Mouse (Mus musculus): ENCODE data around the gene Myrip.
"Not testable (repeated sequence)": the region's sequence is repeated elsewhere in the genome, so short reads cannot be mapped to it uniquely, and the experiment has no call there.

Gene Myrip

DNA sequence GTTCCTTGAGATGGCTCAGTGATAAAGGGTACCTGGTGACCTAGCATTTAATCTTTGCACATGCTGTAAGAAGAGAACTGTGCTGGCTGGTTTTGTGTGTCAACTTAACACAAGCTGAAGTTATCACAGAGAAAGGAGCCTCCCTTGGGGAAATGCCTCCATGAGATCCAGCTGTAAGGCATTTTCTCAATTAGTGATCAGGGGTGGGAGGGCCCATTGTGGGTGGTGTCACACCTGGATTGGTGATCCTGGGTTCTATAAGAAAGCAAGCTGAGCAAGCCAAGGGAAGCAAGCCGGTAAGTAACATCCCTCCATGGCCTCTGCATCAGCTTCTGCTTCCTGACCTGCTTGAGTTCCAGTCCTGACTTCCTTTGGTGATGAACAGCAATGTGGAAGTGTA lies at the start of gene Myrip:
Gene Myrip (plus strand): TSS at position 301 of the 400 bp plus-strand sequence.
- DNase-seq (ENCODE audit: low spot score) = not testable (repeated sequence)

DNA sequence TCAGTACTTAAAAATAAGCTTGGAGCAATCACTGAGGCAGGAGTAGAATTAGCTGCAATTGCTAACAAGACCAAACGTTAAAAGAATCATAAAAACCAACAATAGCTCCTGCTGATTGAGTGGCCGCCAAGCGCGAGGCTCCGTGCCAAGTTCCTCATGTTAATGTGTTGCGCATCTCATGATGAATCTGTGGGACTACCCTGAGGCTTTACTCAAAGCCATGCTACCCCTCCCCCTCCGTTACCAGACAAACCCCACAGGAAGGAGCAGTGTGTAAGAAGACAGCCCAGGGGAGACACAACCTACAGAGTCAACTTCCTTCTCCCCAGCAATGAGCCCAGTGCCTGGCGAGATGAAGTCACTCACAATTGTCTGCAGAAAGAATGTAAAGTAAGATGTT lies 41.5 kb upstream of the Myrip start:
- peak; percentile 35 for DNase-seq (ENCODE audit: low spot score)

DNA sequence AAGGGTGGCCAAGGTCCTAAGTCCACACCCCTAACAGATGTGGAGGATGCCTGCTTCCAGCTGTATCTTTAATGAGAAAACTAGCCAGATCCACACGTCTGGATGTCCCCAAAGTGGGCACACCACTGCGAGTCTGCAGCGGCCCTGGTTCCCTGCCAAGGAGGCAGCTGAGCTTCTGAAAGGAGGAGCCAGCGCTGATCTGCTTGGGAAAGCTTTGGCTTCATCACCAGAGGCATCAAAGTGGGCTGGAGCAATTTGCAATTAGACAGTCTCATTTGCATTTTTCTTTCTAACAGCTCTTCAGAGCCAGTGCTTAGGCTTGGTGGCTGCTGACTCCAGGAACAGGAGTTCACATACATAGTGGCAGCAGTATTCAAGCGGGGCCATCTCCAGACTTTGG lies 37.3 kb upstream of the Myrip start:
- peak; percentile 85 for DNase-seq (ENCODE audit: low spot score)

DNA sequence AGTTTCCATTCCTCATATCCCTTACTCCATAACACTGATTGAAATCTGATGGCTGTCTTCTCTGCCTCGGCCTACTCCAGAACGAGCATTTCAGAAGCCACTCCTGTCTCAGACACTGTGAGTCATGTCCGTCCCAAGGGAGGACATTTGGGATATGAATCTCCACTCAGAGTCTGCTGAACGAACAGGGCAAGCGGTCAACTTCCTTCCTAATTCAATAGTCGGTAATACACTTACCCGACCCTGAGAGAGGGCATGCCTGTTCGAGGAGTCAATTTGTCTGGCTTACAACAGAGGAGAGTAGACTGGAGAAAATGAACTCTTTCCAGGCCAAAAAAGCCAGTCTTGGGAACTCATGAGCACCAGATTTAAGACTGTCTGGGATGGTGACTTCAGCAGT lies 28.2 kb upstream of the Myrip start:
- DNase-seq (ENCODE audit: low spot score) = peak; percentile 97

DNA sequence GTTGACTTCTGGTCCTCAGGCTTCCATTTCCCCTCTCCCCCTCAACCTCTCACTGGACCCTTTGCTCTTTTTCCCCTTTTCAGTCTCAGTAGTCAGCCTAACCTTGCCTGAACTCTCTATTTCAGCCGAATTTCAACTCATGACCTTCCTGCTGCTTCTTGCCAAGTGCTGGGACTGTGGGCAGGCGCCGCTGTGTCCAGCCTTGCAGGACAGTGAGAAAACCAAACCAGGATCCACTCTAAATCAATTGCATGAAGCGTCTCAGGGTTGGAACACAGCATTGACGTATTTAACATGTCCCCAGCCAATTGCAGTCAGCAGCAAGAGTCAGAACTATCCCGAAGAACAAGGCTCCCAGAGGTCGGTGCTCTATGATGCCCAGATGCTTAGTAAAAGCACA lies 26.1 kb upstream of the Myrip start:
- peak; percentile 31 for DNase-seq (ENCODE audit: low spot score)

DNA sequence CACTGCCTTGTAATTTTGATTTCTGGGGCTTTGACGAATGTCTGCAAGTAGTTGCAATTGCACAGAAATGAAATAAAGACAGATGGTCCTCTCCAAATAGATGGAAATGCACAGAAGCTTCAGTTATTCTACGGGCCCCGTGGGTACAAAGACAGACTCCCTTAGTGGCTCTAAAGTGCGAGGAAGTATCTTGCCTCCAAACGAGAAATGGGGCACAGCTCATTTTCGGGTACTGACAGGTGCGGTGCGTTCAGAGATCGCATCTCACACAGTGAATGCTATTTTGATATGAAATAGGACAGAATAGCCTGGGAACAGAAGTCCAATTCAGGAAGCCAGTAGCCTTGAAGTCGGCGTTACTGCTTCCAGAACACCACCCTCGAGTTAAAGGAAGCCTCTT lies 20.2 kb upstream of the Myrip start:
- DNase-seq (ENCODE audit: low spot score) = no peak

DNA sequence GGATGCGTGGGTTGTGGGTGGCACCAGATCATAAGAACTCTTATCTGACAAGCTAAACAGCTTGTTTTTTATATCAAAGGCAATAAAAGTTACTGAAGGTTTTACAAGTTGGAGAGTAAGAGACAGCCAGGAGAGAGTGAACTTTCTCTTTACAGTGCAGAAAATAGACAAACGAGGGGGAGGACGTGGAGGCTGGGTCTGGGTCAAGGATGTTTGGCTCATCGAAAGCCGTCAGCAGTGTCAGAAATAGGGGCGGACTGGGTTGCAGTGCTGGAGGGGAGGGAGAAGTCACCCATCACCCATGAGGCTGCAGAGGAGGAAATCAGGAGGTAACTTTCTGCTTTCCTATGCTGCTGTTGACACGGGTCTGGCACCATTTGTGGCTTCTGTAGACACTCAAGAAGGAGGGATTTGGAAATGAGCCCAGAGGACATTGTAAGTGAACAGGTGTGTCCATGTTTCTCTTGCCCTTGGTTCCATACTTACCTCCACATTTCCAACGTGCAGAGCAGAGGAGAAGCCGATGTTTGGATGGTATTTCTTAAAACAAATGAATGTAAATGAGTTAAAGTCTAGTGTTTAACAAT lies 18.8 kb upstream of the Myrip start:
- no peak for DNase-seq (ENCODE audit: low spot score)

DNA sequence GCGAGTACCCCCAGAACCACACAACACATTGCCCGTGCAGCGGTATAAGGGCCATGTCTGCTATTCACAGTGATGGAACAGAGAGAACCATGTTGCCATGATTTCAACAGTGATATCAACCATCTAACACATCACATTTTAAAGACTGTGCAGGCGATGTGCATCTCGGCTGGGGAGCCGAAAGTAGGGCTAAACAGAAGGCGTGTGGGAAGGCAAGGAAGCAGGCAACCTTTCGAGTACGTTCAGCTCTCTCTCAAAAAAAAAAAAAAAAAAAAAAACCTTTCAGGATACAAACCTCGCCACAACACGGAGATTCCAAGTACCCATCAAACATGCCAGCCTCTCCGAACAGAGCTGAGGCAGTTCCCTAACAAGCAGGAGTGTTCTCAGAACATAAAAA lies 17.8 kb upstream of the Myrip start:
- no peak for DNase-seq (ENCODE audit: low spot score)

DNA sequence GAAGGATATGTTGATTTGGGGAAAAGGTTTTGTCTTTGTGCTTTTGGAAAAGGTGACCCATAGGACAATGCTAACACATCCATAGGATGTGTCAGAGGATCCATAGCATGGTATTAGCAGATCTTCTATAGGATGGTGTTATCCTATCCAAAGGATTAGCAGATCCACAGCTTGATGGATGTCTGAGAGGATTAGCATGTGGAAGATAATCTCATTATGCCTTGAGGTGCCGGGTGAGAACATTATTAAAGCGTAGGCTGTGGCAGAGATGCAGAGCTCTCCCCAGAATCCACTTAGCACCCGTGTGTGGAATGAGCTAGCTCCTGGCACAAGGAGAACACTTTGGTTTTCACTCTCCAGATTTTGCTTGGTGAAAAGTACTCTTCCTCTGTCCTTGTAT lies 13.3 kb upstream of the Myrip start:
- no peak for DNase-seq (ENCODE audit: low spot score)

DNA sequence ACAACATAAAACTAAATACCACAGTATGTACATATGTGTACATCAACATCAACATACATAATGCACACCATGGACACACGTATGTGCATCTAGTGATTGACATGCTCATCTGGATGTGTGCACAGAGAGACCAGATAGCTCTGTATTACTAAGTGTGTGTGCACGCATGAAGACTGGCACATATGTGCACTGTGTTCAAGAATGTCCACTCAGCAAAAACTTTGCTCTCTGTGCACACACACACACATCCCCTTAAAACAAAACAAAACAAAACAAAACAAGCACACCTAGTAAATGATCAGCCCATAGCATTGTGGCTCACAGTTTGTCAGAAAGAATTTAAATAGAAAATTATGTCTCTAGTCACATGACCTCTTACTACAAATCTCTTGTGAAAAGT lies 10.9 kb upstream of the Myrip start:
- DNase-seq (ENCODE audit: low spot score) = no peak

DNA sequence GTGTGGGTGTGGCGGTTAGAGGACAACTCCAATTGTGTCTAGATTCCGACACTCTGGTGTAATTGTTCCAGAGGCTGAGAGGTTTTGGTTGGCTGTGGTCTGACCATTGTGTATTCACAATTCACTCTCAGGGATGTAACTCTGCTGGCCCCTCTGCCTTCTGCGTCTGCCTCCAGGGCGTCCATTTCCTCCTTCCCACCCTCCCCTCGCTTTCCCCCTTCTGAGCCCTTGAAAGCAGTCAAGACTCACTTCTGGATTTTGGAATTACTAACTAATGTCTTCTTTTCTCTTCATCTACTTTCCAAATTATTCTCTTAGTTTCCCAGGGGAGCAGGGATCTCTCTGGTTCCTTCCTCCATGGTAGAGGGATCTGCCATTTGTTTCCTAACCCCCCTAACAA lies 8.8 kb upstream of the Myrip start:
- DNase-seq (ENCODE audit: low spot score) = no peak

DNA sequence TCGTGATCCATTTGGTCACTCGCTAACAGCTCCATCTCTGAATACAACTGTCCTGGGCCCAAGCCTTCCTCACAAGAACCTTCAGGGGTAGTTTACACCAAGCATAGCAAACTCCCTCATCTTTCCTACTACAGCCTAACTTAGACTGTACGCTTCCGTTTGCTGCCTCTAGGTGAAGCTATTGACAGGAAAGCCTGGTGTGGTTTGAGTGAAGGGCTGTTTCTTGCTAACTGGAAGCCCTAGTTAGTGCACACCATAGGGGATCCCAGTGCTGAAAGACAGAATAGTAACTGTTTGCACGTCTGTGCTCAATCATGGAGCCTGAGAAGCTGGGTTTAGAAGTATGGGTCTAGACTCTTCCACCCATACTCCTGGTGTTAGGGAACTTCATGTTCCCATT lies 5.8 kb upstream of the Myrip start:
- no peak for DNase-seq (ENCODE audit: low spot score)

DNA sequence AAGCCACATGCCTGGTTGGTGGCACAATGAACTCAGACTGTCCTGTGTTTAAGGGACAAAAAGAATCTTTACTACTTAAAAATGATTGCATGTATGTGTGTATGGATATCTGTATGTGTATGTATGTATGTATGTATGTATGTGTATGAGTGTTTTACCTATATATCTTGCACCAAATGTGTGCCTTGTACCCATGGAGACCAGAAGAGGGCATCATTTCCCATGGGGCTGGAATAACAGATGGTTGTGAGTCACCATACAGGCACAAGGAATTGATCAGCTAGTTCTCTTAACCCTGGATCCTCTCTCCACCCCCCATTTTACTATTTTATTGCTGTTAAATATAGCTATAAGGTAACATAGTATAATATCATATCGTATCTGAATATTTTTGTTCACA lies 4.4 kb upstream of the Myrip start:
- DNase-seq (ENCODE audit: low spot score) = no peak

DNA sequence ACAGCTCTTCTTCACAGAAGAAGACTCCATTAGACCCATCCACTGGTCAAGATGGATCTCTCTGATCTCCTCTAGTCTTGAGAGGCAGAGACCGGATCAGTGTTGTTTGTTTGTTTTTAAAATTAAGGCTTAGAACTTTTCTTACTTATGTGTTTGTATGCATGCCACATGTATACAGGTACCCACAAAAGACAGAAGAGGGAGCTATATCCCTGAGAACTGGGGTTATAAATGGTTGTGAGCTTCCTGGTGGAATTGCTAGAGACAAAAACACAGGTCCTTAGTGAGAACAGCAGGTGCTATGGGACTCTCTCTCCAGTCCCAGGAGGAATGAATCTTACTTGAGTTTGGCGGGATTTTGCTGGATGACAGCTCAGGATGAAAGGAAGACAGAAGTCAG lies 1.9 kb upstream of the Myrip start:
- DNase-seq (ENCODE audit: low spot score) = no peak

DNA sequence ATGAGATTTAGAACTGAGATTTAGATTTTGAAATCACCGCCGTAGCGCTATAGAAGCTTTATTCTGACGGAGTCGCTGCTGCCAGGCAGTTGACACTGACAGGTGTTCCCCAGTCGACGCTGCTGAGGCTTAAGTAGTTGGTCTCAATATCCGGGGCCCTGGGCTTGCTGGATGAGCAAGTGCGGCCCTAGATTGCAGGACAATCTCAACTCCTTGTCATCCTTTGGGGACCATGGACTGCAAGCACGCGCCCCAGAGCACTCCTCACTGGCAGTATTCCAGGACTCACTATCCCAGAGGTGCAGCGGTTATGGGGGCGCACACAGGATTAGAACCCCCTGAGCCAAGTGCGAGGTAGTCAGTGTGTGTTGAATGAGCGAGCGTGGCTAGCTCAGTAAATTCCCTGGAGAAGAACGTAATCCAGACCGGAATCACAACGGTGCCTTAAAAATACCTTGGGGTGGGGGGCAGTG lies 1.7 kb downstream of the Myrip start:
- no peak for DNase-seq (ENCODE audit: low spot score)

DNA sequence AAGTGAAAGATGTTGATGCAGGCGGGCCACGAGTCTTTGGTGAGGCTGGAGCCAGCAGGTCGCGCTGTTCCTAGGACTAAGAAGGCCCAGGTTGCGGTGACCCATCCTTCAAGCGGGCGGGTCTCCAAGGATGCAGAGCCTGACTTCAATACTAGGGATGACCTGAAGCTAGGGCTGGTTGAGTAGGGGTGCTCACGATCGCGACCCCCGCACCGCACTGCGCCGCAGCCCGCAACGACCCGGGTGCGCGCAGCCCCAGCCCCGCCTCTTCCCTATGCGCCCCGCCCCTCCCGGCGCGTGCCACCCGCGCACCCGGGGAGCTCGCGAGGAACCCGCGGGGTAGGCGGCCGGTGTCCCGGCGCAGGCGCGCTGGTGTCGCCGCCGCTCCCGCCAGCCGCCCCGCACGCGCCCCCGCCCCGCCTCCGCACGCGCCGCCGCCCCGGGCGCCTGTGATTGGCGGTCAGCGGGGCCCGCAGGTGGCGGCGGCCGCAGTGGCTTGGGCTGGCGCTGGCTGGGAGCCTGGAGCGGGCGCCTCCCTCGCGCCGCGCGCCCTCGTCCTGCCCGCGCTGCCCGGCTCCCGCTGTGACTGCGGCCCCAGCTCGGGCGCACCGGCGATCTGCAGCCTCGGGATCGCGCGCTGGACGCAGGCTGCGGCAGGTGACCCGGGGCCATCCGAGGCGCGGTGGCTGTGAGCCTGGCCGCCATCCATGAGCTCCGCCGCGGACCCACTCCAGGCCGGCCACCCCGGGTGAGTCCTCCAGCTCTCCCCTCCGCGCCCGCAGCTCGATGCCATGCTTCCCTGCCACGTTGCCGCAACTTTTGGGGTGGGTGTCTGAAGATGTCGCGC lies 2.4 kb downstream of the Myrip start:
- peak; percentile 79 for DNase-seq (ENCODE audit: low spot score)

DNA sequence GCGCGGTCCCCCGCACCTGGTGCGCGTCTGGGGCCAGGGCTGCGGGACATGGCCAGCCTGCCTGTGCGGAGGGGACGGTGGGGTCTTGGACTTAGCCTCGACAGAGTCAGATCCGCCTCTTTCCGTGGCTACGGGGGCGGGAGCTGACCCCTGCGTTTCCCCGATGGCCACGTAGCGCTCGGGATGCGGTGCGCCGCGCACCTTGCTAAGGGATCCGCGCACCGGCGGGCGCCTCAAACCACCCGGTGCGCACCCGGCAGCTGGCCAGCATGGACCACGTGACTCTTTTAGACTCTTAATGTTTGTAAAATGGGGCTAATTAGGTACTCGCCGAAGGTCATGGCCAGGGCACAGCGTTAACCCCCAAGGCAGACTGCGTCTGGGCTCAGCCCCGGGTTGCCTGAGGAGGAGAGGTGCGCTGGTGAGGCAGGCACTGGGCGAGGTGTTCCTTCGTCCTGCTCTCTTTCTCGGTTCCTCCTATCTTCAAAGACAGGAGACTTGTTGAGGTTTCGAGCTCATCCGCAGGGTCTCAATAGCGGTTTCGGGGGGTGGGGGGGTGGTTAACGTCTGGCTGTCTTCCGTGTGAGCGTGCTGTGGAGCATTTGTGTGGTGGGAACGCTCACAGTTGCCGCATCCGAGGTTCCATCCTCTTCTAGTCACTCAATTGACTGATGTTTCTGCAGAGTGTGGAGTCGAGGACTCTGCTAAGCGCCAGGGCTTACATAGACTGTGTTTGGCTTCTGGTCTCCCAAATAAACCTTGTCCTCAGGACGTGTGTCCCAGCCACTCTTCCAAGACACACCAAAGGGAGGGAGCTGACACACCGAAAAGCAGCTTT lies 3.2 kb downstream of the Myrip start:
- DNase-seq (ENCODE audit: low spot score) = peak; percentile 39

DNA sequence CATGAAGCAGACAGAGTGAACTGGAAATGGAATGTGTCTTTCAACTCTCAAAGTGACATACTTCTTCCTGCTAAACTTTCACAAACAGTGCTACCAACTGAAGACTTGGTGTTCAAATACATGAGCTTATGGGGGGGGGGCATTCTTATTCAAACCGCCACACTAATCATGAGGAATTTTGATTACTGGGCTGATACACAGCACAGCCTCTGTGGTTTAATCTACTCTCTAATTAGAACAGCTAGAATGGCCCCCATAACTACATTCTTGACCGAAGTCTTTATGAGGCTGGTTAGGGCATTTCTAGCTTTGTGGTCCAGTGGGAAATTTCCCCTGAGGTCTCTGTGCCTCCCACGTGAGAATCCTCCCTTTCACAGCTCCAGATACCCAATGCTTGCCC lies 13.9 kb downstream of the Myrip start:
- DNase-seq (ENCODE audit: low spot score) = no peak

DNA sequence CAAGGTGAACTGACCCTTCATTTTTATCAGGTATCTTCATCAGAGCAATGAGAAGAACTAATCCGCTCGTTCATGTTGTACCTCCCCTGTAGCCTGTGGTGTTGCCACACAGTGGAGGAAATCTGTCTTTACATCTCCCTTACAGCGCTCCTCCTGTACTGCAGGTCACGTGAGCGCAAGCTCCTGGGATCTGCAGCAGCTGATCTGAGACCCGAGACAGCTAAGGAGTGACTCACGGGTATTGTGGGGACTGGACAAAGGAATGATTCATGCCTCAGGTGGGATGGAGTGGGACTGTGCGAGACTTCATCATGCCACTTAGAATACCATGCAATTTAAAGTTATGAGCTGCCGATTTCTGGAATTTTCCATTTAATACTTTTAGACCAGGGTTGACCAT lies 17.8 kb downstream of the Myrip start:
- DNase-seq (ENCODE audit: low spot score) = no peak

DNA sequence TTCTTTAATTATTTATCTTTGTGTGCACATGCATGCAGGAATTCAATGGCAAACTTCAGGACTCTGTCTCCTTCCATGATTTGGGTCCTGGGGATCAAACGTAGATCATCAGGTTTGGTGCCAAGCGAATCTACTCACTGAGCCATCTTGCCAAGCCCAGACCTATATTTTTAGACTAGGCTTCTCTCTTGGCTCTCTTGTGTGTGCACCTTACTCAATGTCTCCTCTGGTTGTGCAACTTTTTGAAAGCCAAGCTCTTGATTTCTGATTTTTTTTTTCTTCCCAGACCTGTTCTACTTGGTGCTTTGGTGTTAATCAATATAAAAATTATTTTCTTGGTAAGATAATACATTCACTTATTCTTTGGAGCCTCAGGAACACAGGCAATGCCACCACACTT lies 19.3 kb downstream of the Myrip start:
- DNase-seq (ENCODE audit: low spot score) = no peak

DNA sequence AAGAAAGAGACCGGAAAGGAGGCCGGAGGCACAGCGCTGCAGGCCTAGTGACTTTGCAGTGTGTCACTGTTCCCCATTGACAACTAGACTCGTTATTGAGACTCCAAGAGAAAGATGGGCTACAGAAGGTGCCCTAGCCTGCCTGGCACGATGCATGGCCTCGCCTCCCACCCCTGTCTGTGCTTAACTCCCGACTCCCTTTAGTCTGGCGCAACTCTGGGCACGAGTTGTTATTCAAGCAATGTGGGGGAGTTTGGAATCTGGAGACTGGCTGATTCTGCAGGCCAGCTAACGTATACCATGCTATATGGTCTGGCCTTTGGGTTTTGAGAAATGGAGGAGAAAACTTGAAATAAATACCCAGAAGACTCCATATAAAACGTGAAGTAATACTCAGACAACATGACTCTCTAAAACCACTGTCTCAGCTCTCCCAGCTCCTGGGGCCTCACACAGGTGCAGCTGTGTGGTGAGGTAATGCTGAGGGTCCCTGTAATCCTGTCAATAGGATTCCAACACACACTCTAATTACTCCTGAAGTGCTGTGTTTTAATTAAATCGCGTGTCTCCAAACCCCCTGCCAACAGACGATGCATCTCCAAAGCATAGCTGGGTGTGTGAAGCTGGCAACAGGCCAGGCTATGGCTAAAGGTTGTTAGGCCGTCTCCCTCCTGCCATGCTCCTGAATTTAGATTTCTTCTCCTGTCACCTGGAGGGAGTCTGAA lies 21.6 kb downstream of the Myrip start:
- no peak for DNase-seq (ENCODE audit: low spot score)

DNA sequence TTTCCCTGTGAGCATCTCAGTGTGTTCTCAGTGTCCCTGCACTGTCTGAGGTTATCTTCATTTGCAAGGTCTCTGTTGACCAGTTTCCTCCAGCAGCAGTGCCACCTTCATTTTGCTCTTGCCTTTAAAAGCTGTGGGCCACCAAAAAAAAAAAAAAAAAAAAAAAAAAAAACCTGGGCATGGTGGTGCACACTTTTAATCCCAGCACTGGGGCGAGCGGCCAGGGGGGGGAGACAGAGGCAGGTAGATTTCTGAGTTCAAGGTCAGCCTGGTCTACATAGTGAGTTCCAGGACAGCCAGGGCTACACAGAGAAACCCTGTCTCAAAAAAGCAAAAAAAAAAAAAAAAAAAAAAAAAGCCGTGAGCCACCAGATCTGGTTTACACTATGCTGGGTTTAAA lies 29.7 kb downstream of the Myrip start:
- DNase-seq (ENCODE audit: low spot score) = not testable (repeated sequence)

Data from MN1 (cell line).